Comparison of ENCODE assay signal across 9 mouse cellular contexts in the genomic region with DNA sequence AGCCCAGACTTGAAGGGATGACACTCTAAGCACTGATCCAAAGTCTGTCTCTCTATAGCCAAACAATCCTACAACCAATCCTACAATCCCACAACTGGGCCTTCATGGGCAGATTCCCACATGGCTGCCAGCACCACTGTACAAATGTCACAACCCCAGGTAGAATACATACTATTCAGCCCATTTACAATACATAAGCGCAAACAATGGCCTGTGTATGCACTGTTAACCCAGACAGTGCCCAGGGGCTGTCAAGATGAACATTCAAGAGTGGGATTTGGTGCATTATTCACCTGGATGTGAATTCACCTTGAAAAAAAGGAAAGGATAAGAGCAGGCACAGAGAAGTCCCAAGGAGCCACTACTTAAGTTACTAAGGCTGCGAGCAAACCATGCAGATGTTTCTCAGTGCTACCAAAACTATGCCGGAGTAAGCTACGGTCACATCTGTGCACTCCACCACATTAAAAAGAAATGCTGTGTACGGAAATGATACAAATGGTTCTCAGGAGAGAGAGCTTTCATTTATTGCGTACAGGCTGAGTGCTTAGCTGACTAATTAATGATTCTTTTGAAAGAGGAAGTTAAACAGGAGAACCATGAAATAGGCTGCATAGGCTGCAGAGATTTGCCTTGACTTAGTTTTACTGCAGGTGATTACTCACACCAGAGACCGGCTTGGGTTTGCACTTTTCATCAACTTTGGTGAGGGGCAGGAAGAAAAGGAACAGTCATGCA.
DNase-seq lines count a peak whose midpoint lies in the region; ATAC-seq and TF ChIP-seq lines count a peak whose summit lies in the region.
"Had no signal": no experiment of that assay in that cellular context is flagged by ENCODE, and none has a peak within 500 bp of the region (broad histone marks: within the 10 kb centered on the region; RNA-seq: fewer than 3 reads in every experiment).

No protein-coding gene starts in this region.

- 76% methylated on average over 7 of the region's 7 CpGs for WGBS in heart, embryonic 16.5 days

- ATAC-seq in heart, embryonic 16.5 days (replicated peaks; ENCODE audit: extremely low read depth, insufficient read depth, low FRiP score) = no peak
- peak; percentile 33; the same call in 1 of the 2 replicates for ATAC-seq in monocyte, adult 5-6 weeks (replicated peaks; ENCODE audit: insufficient number of reproducible peaks, low FRiP score, low TSS enrichment, poor library complexity, severe bottlenecking)
- ATAC-seq in megakaryocyte-erythroid progenitor cell, adult 5-6 weeks (replicated peaks; ENCODE audit: low FRiP score, low TSS enrichment, poor library complexity, severe bottlenecking) = no peak

- in situ Hi-C loops in CH12.LX (cut with MboI; ENCODE audit: low pct_ligation_motif_present, low pct_unique_long_range_greater_than_20kb, low sequenced_read_pairs) = no loop called here

- H3K27me3 ChIP-seq in CH12.LX (replicated peaks) = no peaks in the 10 kb centered on the region
- no peaks in the 10 kb centered on the region for H3K27me3 ChIP-seq in heart, embryonic 16.5 days (ENCODE audit: control insufficient read depth, insufficient read depth, low read length)

- TF ChIP-seq CTCF in CH12.LX (conservative IDR thresholded peaks at IDR 0.05 in 1 of 2, IDR thresholded peaks at IDR 0.05 in 1 of 2; ENCODE audit: low read depth in 2 of 2, low read length in 2 of 2) = no peak

- peak; percentile 18 for DNase-seq in kidney, adult 18-20 months
- no peak for DNase-seq in kidney, postnatal 14 days
- DNase-seq in CH12.LX (ENCODE audit: extremely low read depth) = peak; percentile 67
- no peak for DNase-seq in layer of hippocampus, postnatal 36 days
- DNase-seq in retina, postnatal 1 day = no peak
- DNase-seq: cerebellum, adult 9-10 months had no signal

- H3K4me3 ChIP-seq in CH12.LX (replicated peaks in 1 of 3; ENCODE audit: low read depth in 2 of 3, low read length in 2 of 3, poor library complexity in 1 of 3) = no peak overlapping the region
- H3K4me3 ChIP-seq in heart, embryonic 16.5 days (ENCODE audit: low read length) = no peak overlapping the region

- no peaks in the 10 kb centered on the region for H3K79me2 ChIP-seq in CH12.LX (replicated peaks; ENCODE audit: control insufficient read depth, extremely low read depth, insufficient read depth, poor library complexity, severe bottlenecking)

- dilution Hi-C loops in CH12.LX (cut with MboI; ENCODE audit: extremely low pct_ligation_motif_present, extremely low pct_unique_long_range_greater_than_20kb, low sequenced_read_pairs) = no loop called here

- no peaks in the 10 kb centered on the region for H3K9me3 ChIP-seq in CH12.LX (replicated peaks; ENCODE audit: low read length)
- H3K9me3 ChIP-seq in heart, embryonic 16.5 days (replicated peaks; ENCODE audit: control insufficient read depth, low read length) = no peaks in the 10 kb centered on the region

- TF ChIP-seq RAD21 in CH12.LX (IDR thresholded peaks at IDR 0.05; ENCODE audit: low read depth, low read length) = no peak

- no peak overlapping the region for H3K9ac ChIP-seq in CH12.LX (ENCODE audit: insufficient read depth, low read depth)
- no peak overlapping the region for H3K9ac ChIP-seq in heart, embryonic 16.5 days (ENCODE audit: low read length)

- no peak overlapping the region for H3K27ac ChIP-seq in CH12.LX (ENCODE audit: insufficient read depth, low read depth)
- H3K27ac ChIP-seq in heart, embryonic 16.5 days (ENCODE audit: low read length) = peak overlapping the region; percentile 74

- TF ChIP-seq POLR2A in CH12.LX (IDR thresholded peaks at IDR 0.05; ENCODE audit: low read depth, low read length) = no peak

- TF ChIP-seq EP300 in CH12.LX (IDR thresholded peaks at IDR 0.05; ENCODE audit: low read length) = no peak; the same call in 1 of the 2 replicates

- no peak overlapping the region; the same call in 1 of the 2 replicates for H3K4me2 ChIP-seq in CH12.LX (ENCODE audit: insufficient read depth, low read depth, poor library complexity, severe bottlenecking)
- no peak overlapping the region for H3K4me2 ChIP-seq in heart, embryonic 16.5 days (ENCODE audit: low read depth, low read length)

- H3K4me1 ChIP-seq in CH12.LX (ENCODE audit: control insufficient read depth in 1 of 2, insufficient read depth in 2 of 2) = peaks cover 17 to 47% of the 10 kb centered on the region in 2 experiments
- peaks cover 29% of the 10 kb centered on the region for H3K4me1 ChIP-seq in heart, embryonic 16.5 days (ENCODE audit: control insufficient read depth, insufficient read depth, low read length)

- H3K36me3 ChIP-seq in CH12.LX (replicated peaks in 1 of 2; ENCODE audit: control insufficient read depth in 1 of 2, insufficient read depth in 1 of 2, low read length in 1 of 2) = peaks cover 0 to 2% of the 10 kb centered on the region in 2 experiments
- H3K36me3 ChIP-seq in heart, embryonic 16.5 days (ENCODE audit: control insufficient read depth, insufficient read depth) = no peaks in the 10 kb centered on the region

TF ChIP-seq in CH12.LX, 34 proteins besides CTCF, POLR2A, EP300 and RAD21:
- TF ChIP-seq NELFE (IDR thresholded peaks at IDR 0.05; ENCODE audit: low read depth, low read length) = no peak
- TF ChIP-seq IRF4 (IDR thresholded peaks at IDR 0.05; ENCODE audit: low read depth, low read length) = 0 out of 2 replicates have a peak, but pooled peaks have one; percentile 6
TF ChIP-seq in CH12.LX: peak in this region for 1.

Comparison
In these comparisons a context has a peak if more than half of its experiments do, and no peak if none do; other contexts are left out.
1. DNase-seq: peak in kidney, adult 18-20 months (single experiment) and CH12.LX (single experiment); none in kidney, postnatal 14 days (single experiment), layer of hippocampus, postnatal 36 days (0 of 2) and retina, postnatal 1 day (single experiment).